Mouse (Mus musculus) layer of hippocampus, adult 2 months (tissue): ENCODE results near the gene Mapk8. TPM values are rescaled to one million over a fixed set of nuclear protein-coding genes. Genes with fewer than 3 reads are reported as not detected.

Source experiments
- DNase-seq, 2 experiments: peaks; one replicate each; pipeline ENCODE4 v3.0.0; 2022; ENCODE audit warnings: low spot score in 2 of 2
- H3K27ac ChIP-seq: fragments of 200-600 bp; 2 replicates; pipeline ENCODE4 v1.8.1; 2022
- H3K4me3 ChIP-seq: fragments of 200-600 bp; 2 replicates; pipeline ENCODE4 v1.8.1; 2022; ENCODE audit warnings: mild to moderate bottlenecking
- CTCF ChIP-seq: fragments of 200-600 bp; conservative IDR thresholded peaks from 2 replicates; pipeline ENCODE4 v1.8.1; 2022; ENCODE audit warnings: antibody characterized with exemption, mild to moderate bottlenecking, moderate library complexity
- total RNA-seq, 2 experiments: library from RNA; stranded (reverse); gene quantifications; 2 replicates each; pipeline ENCODE4 v1.2.3; 2021

Gene Mapk8
- total RNA-seq, 2 experiments from 2014 or later, result 76.9 to 80.6 TPM

DNA sequence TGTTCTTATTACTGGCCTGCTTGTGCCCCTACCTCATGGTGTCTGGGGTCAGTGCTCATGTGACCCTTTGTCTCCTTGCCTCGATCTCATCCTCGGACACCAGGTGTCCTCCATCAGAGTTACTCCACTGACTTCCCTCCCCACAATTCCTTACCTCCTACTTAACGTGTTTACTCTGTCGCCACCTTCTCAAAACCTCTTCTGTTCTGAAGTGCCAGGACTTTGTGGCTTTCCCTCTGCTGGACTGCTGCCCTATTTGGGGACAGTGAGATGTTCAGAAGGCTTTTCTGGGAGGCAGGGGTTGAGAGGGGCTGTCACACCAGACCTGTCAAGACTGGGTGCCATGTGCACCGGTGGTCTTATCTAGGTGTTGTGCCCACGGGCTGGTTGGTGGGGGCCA is 94.1 kb downstream of the Mapk8 start:
- no peak overlapping the region for H3K27ac ChIP-seq
- no peak for TF ChIP-seq CTCF
- H3K4me3 ChIP-seq, result no peak overlapping the region
- DNase-seq, result no peak

DNA sequence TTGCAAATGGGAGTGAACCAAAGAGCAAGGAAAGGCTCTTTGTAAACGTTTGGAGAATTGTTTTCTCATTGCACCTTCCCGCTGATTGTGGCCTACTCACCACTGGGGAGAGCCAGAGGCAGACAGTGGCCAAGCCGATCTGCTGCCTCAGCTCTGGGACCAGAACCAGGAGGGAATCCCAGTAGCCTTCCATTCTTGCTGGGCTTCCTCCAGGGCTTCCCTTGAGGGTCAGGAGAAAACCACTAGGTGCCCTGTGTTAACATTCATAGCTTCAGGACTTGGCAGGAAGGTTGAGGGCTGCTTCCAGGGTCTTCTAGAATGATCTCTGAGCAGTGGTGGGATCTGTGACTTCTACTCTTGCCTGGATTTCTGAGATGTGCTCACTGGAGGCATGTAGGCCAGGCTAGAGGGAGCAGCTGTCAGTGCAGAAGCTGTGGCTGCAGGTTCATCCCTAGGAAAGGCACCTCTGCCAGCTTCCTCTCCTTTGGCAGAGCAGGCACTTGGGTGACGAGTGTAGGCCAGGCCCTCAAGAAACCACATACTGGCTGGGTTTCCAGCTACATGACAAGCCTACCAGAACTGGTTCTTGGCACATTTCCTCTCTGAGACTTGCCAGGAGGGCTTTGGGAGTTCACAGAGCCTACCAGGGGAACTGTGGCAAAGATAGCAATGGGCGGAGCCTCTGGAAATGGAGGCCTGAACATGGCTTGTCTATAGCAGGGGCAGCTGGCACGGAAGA is 94.8 kb downstream of the Mapk8 start:
- no peak for TF ChIP-seq CTCF
- H3K4me3 ChIP-seq, result no peak overlapping the region
- DNase-seq, result no peak
- H3K27ac ChIP-seq, result no peak overlapping the region

DNA sequence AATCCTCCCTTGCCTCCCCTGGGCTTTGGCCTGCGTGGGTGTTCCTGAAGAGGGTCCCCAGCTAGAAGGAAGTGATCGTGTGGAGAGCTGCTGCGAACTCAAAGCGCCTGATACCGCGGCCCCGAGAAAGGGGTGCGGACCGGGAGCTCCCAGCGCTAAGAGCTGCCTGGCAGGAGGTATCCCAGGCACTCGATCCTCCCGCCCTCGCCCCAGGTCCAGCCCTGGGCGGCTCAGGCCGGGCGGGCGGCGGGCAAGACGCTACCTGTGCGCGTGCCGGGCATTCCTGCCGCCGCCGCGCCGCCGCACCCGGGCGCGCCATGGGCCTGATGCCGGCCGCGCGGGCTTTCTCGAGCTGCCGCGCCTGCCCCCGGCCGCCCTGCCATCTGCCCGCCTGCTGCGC is 95.9 kb downstream of the Mapk8 start:
- no peak for DNase-seq
- no peak for TF ChIP-seq CTCF
- Histone ChIP-seq H3K4me3 (peak overlapping the region; percentile 40), H3K27ac (no peak overlapping the region)

DNA sequence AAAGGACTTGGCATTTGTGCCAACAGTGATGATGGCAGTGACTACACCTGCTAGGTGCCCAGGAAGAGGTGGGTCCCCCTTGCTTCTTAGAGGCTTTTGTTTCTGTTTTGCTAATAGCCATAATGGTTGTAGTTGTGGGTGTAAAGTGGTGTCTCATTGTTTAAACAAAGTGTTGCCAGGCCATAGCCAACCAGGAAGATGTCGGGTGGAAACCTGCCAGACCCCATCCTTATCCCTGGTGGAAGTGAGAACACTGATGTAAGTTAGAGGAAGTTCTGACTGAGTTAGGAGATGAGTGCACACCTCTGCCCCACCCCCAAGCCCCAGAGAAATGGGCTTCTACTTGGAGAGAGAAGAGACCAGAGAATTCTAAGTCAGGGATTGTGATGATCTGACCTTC is 98.8 kb downstream of the Mapk8 start:
- DNase-seq, result no peak
- TF ChIP-seq CTCF, result no peak
- H3K27ac ChIP-seq, result no peak overlapping the region
- no peak overlapping the region for H3K4me3 ChIP-seq

DNA sequence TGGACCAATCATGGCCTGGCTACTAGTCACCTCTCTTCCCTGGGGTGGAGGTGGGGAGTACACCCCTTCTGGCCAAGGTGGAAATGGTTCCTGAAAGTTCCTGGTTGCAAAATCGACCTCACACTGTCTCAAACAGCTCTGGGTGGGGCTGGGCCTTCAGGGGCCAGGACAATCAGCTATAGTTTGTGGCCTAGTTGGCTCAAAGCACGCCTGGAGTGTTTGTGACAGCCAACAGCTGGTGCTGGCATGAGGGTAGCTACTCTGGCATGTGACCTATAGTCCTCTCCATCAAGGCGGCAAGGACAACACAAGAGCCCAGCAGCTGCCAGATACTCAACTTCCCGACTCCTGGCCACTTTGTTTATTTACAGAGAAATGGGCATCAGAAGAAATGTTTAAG is 99.2 kb downstream of the Mapk8 start:
- TF ChIP-seq CTCF, result no peak
- Histone ChIP-seq H3K4me3 (no peak overlapping the region), H3K27ac (no peak overlapping the region)
- no peak for DNase-seq

DNA sequence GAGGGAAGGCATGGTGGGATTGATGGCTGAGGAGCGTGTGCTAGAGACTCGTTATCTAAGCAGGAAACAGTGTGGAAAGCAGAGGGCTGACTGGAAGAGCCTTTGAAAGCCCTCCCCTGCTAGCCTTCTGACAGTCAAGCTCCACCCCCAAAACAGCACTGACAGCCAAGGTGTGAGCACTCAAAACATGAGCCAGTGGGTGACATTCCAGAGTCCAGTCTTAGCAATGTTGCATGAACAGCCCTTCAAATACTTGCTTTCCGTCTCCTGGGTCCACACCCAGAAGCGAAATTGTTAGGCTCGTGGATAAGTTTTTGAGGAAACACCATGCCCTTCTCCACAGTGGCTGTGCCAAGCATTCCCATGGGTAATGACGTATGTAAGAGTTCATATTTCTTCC is 100.4 kb downstream of the Mapk8 start:
- Histone ChIP-seq H3K4me3 (no peak overlapping the region), H3K27ac (no peak overlapping the region)
- DNase-seq, result no peak
- no peak for TF ChIP-seq CTCF

DNA sequence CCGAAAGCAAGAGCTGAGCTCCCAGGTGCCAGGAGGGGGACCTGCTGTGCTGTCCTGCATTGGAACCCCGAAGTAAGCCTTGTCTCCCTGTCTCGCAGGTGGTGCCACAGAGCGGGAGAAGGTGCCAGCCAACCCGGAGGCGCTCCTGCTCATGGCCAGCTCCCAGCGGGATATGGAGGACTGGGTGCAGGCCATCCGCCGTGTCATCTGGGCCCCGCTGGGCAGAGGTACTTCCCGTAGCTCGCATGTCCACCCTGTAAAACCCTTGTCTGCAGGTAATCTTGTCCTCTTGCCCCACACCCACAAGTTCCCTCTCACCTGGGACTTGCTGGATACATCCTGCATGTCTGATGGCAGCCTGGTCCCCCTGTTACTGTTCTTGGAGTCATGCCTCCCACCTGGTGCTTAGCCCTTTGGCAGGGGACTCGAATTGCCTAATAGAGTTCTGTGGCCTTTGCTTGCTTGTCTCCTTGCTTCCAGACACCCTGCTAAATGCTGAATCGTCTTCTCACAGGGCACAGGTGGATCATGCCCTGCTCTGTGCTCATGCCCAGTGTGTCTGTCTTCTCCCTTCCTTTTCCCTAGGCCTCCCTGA is 103.7 kb downstream of the Mapk8 start:
- TF ChIP-seq CTCF, result no peak
- Histone ChIP-seq H3K27ac (no peak overlapping the region), H3K4me3 (no peak overlapping the region)
- DNase-seq, result no peak

DNA sequence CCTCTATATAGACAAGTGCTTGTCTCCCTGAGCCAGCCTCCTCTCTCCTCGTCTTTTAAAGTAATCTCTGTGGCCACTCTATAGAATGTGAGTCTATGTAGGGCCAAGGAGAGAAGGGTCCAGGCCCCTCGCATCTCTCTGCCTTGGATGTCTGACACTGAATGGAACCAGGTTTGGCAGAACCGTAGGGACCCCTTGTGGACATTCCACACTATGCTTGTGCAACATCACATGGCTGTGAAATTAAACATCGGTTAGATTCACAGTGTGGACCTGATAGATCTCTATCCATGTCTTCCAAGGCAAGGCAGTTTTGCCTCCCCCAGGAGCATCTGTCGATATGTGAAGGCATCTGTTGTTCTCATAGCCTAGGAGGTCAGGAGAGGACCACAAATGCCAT is 108.3 kb downstream of the Mapk8 start:
- H3K4me3 ChIP-seq, result no peak overlapping the region
- TF ChIP-seq CTCF, result peak; percentile 62
- no peak for DNase-seq
- H3K27ac ChIP-seq, result no peak overlapping the region

DNA sequence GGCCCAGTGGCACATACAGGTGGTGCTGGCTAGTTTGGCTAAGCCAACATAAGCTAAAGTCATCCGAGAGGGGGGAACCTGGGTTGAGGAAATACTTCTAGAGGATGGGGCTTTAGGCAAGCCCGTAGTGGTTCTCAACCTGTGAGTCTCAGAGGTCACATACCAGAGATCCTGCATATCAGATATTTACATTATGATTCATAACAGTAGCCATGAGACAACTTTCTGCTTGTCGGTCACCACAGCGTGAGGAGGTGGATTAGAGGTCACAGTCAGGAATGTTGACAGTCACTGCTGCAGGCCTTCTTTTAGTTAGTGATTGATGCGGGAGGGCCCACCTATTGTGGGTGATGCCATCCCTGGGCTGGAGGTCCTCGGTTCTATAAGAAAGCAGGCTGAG is 111.2 kb downstream of the Mapk8 start:
- no peak for DNase-seq
- no peak overlapping the region for H3K4me3 ChIP-seq
- no peak for TF ChIP-seq CTCF
- H3K27ac ChIP-seq, result no peak overlapping the region

DNA sequence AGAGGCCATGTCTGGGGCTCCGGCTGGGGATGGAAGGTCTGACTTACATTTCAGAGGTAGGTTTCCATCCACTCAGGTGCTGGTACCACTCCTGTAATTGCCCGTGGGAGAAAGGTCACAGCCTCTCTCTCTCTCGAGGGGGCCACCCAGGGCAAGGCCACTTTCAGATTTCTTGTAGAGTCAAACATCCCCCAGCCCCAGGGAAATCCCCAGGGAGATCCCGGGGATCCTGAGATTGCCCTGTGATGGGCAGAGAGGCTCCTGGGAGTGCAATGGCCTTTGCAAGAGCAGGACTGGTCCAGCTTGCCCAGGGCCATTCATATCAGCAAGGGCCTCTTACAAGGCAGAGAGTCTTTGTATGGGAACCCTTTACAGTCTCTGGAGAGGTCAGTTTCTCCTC is 112.6 kb downstream of the Mapk8 start:
- H3K4me3 ChIP-seq, result no peak overlapping the region
- H3K27ac ChIP-seq, result no peak overlapping the region
- DNase-seq, result no peak
- no peak for TF ChIP-seq CTCF

DNA sequence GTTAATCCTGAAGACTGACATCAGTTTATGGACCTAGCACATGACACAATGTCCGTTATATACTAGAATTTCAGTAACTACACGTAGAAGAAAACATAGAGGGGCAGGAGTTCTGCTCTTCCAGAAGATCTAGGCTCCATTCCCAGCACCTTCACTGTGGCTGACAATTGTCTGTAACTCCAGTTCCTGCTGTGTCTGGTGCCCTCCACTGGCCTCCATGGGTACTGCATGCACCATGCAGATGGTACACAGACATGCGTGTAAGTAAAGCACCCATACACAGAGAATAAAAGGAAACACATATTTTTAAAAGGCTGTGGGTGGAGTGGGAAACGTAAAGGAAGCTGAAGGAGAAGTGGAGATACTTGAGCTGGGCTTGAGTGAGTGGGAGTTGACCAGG is 113.1 kb downstream of the Mapk8 start:
- H3K4me3 ChIP-seq, result no peak overlapping the region
- no peak overlapping the region for H3K27ac ChIP-seq
- no peak for DNase-seq
- peak; percentile 73 for TF ChIP-seq CTCF

DNA sequence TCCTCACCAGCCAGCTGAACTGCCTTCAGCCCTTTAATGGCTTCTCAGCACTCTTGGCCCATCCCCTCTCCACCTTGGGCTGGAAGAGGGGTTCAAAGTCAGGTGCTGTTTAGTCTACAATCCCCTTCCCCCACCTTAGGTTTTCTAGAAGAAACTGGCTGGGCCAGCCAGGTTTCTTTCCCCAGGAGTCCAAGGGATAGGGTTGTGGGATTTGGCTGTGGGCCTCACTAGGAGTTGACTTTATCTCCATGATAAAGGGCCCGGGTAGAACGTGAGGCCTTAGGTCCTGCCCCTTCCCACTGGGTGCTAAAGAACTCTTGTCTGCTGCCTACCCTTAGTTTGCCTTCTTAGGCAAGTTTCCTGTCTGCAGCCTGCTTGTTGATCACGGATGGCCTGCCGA is 115.3 kb downstream of the Mapk8 start:
- H3K4me3 ChIP-seq, result no peak overlapping the region
- H3K27ac ChIP-seq, result no peak overlapping the region
- DNase-seq, result no peak
- no peak for TF ChIP-seq CTCF

DNA sequence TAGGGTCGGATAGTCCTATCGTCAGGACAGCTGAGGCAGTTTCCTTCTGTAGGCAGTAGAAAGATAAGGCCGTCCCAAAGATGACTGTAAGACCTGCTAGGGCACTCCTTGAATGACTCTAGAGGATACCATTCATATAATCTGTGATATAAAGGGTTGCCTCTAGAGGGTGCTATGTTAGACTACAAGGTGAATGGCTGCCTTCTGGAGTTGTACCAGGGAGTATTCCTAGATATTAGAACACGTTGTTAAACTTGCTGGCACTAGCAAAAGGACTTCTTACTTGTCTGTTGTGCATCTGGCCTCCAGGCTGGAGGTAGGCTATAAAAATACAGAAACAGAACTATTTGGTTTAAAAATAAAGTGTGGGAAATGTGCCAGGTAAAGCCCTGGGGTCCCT is 116.0 kb downstream of the Mapk8 start:
- no peak overlapping the region for H3K4me3 ChIP-seq
- DNase-seq, result no peak
- H3K27ac ChIP-seq, result no peak overlapping the region
- TF ChIP-seq CTCF, result peak; percentile 70

DNA sequence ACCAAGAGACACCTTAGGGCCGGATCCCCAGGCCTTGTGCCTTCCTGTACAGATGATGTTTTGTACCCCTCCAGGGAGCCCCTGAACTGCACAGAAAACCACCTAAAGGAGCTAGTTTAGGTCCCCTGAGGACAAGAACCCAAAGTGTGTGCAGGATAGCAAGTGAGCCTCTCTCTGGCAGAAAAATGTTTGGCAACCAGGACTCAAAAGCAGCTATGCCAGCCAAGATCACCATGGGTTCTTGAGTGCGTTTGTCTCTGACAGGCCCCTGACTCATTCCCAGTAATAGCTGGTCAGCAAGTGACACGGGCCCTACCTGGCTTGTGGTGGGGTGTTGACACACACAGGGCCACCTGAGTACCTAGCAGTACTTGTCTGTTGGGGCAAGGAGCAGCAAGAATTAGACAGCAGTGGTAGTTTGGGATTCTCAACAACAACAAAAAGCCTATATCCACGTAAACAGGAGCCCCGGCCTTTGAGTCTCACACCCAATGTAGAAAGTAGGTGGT is 117.6 kb downstream of the Mapk8 start:
- H3K4me3 ChIP-seq, result no peak overlapping the region
- TF ChIP-seq CTCF, result no peak
- no peak overlapping the region for H3K27ac ChIP-seq
- no peak for DNase-seq
